22 mouse cellular contexts compared by ENCODE assay signal in genomic region chr7:69061242-69061641, GRCm38 (mm10).
DNase-seq lines count a peak whose midpoint lies in the region; ATAC-seq and TF ChIP-seq lines count a peak whose summit lies in the region.
"Had no signal": no experiment of that assay in that cellular context is flagged by ENCODE, and none has a peak within 500 bp of the region (broad histone marks: within the 10 kb centered on the region; RNA-seq: fewer than 3 reads in every experiment).

No protein-coding gene starts in this region.

- 0 out of 2 replicates have a peak, but pooled peaks have one; percentile 27 for ATAC-seq in hindbrain, embryonic 11.5 days (ENCODE audit: low FRiP score)
- peak; percentile 71; the same call in 1 of the 2 replicates for ATAC-seq in hindbrain, embryonic 13.5 days (ENCODE audit: low FRiP score)
- ATAC-seq in midbrain, embryonic 14.5 days (ENCODE audit: low FRiP score, low TSS enrichment) = no peak
- no peak for ATAC-seq in erythroblast, adult 5-6 weeks (replicated peaks; ENCODE audit: low FRiP score, poor library complexity, severe bottlenecking)
- ATAC-seq: activated CD4-positive, CD25-positive, alpha-beta regulatory T cell, adult 4 months; intestine, embryonic 16.5 days; lung, postnatal 0 days had no signal

- no peak overlapping the region for H3K9ac ChIP-seq in hindbrain, embryonic 11.5 days (ENCODE audit: low read depth, low read length)
- H3K9ac ChIP-seq in hindbrain, embryonic 13.5 days = no peak overlapping the region
- no peak overlapping the region for H3K9ac ChIP-seq in midbrain, embryonic 14.5 days (replicated peaks; ENCODE audit: low read length)
- H3K9ac ChIP-seq: embryonic facial prominence, embryonic 15.5 days; heart, embryonic 13.5 days; kidney, embryonic 15.5 days; limb, embryonic 15.5 days; neural tube, embryonic 13.5 days had no signal

- TF ChIP-seq POLR2A in brain, embryonic 14.5 days (IDR thresholded peaks at IDR 0.05; ENCODE audit: borderline replicate concordance, extremely low read depth, insufficient read depth, insufficient read length, poor library complexity, severe bottlenecking) = no peak

- 81% methylated on average over 4 of the region's 4 CpGs for WGBS in hindbrain, embryonic 11.5 days
- 84% methylated on average over 4 of the region's 4 CpGs for WGBS in hindbrain, embryonic 10.5 days
- 62% methylated on average over 4 of the region's 4 CpGs for WGBS in hindbrain, embryonic 13.5 days
- 59% methylated on average over 4 of the region's 4 CpGs for whole genome bisulfite sequencing in midbrain, embryonic 14.5 days

- no peak overlapping the region for H3K4me3 ChIP-seq in hindbrain, embryonic 11.5 days (ENCODE audit: low read depth, low read length)
- no peak overlapping the region for H3K4me3 ChIP-seq in hindbrain, embryonic 10.5 days
- H3K4me3 ChIP-seq in hindbrain, embryonic 13.5 days = no peak overlapping the region
- H3K4me3 ChIP-seq in midbrain, embryonic 14.5 days (replicated peaks; ENCODE audit: low read depth, low read length) = no peak overlapping the region
- H3K4me3 ChIP-seq: embryonic facial prominence, embryonic 15.5 days; heart, embryonic 13.5 days; kidney, embryonic 15.5 days; limb, embryonic 15.5 days; neural tube, embryonic 13.5 days had no signal

- no peak overlapping the region for H3K27ac ChIP-seq in hindbrain, embryonic 11.5 days (ENCODE audit: low read depth, low read length)
- H3K27ac ChIP-seq in hindbrain, embryonic 10.5 days = no peak overlapping the region
- peak overlapping the region; percentile 60 for H3K27ac ChIP-seq in hindbrain, embryonic 13.5 days
- no peak overlapping the region for H3K27ac ChIP-seq in midbrain, embryonic 14.5 days (replicated peaks; ENCODE audit: low read depth, low read length)
- H3K27ac ChIP-seq: embryonic facial prominence, embryonic 15.5 days; heart, embryonic 13.5 days; kidney, embryonic 15.5 days; limb, embryonic 15.5 days; neural tube, embryonic 13.5 days had no signal

- intact Hi-C loops in heart, postnatal 36 days (cut with DNase I) = no loop called here

- H3K27me3 ChIP-seq in hindbrain, embryonic 11.5 days (ENCODE audit: control insufficient read depth, insufficient read depth, low read length) = no peaks in the 10 kb centered on the region
- no peaks in the 10 kb centered on the region for H3K27me3 ChIP-seq in hindbrain, embryonic 10.5 days (ENCODE audit: insufficient read depth, poor library complexity, severe bottlenecking)
- H3K27me3 ChIP-seq in hindbrain, embryonic 13.5 days = no peaks in the 10 kb centered on the region
- H3K27me3 ChIP-seq in midbrain, embryonic 14.5 days (ENCODE audit: control insufficient read depth, insufficient read depth, low read length) = no peaks in the 10 kb centered on the region
- H3K27me3 ChIP-seq: embryonic facial prominence, embryonic 15.5 days; heart, embryonic 13.5 days; kidney, embryonic 15.5 days; limb, embryonic 15.5 days; neural tube, embryonic 13.5 days had no signal

- no peaks in the 10 kb centered on the region for H3K4me1 ChIP-seq in hindbrain, embryonic 11.5 days (replicated peaks; ENCODE audit: control insufficient read depth, insufficient read depth, low read length)
- 0 out of 2 replicates have a peak, but pooled peaks cover 8% of the 10 kb centered on the region for H3K4me1 ChIP-seq in hindbrain, embryonic 10.5 days (replicated peaks)
- H3K4me1 ChIP-seq in hindbrain, embryonic 13.5 days (replicated peaks) = peaks cover 20% of the 10 kb centered on the region
- H3K4me1 ChIP-seq in midbrain, embryonic 14.5 days (ENCODE audit: control insufficient read depth, insufficient read depth, low read length) = peaks cover 15% of the 10 kb centered on the region
- H3K4me1 ChIP-seq: embryonic facial prominence, embryonic 15.5 days; kidney, embryonic 15.5 days; limb, embryonic 15.5 days had no signal

- TF ChIP-seq CTCF in brain, embryonic 14.5 days (IDR thresholded peaks at IDR 0.05; ENCODE audit: borderline replicate concordance, extremely low read depth, insufficient read depth, insufficient read length) = no peak

- no peaks in the 10 kb centered on the region for H3K9me3 ChIP-seq in hindbrain, embryonic 11.5 days (ENCODE audit: control insufficient read depth, low read length)
- H3K9me3 ChIP-seq in hindbrain, embryonic 10.5 days = no peaks in the 10 kb centered on the region
- H3K9me3 ChIP-seq in hindbrain, embryonic 13.5 days = no peaks in the 10 kb centered on the region
- H3K9me3 ChIP-seq in midbrain, embryonic 14.5 days (ENCODE audit: control insufficient read depth, low read length) = no peaks in the 10 kb centered on the region
- H3K9me3 ChIP-seq: embryonic facial prominence, embryonic 15.5 days; heart, embryonic 13.5 days; kidney, embryonic 15.5 days; limb, embryonic 15.5 days; neural tube, embryonic 13.5 days had no signal

- no peak for DNase-seq in hindbrain, embryonic 11.5 days (ENCODE audit: low spot score)
- no peak for DNase-seq in hindbrain, embryonic 10.5 days (ENCODE audit: low spot score)
- DNase-seq in brain, embryonic 14.5 days (ENCODE audit: low read depth) = peak; percentile 74
- DNase-seq in midbrain, embryonic 14.5 days = peak; percentile 44
- DNase-seq in heart, postnatal 36 days = no peak
- no peak for DNase-seq in gastrocnemius, adult 18-20 months (ENCODE audit: low spot score)
- DNase-seq: adrenal gland, postnatal 14 days; cerebellum, adult 11-12 months; cerebellum, postnatal 14 days; heart, adult 11 months; thymus, adult 18-20 months had no signal

- H3K36me3 ChIP-seq in hindbrain, embryonic 11.5 days (ENCODE audit: control insufficient read depth, insufficient read depth, low read length) = no peaks in the 10 kb centered on the region
- H3K36me3 ChIP-seq in hindbrain, embryonic 10.5 days = no peaks in the 10 kb centered on the region
- H3K36me3 ChIP-seq in hindbrain, embryonic 13.5 days = no peaks in the 10 kb centered on the region
- H3K36me3 ChIP-seq in midbrain, embryonic 14.5 days (ENCODE audit: control insufficient read depth, insufficient read depth, low read length) = no peaks in the 10 kb centered on the region
- H3K36me3 ChIP-seq: embryonic facial prominence, embryonic 15.5 days; G1E; heart, embryonic 13.5 days; kidney, embryonic 15.5 days; limb, embryonic 15.5 days; neural tube, embryonic 13.5 days had no signal

- no peak overlapping the region for H3K4me2 ChIP-seq in hindbrain, embryonic 11.5 days (replicated peaks; ENCODE audit: low read depth, low read length)
- H3K4me2 ChIP-seq in hindbrain, embryonic 13.5 days = no peak overlapping the region
- H3K4me2 ChIP-seq in midbrain, embryonic 14.5 days (ENCODE audit: low read length) = no peak overlapping the region
- H3K4me2 ChIP-seq: embryonic facial prominence, embryonic 15.5 days; heart, embryonic 13.5 days; kidney, embryonic 15.5 days; limb, embryonic 15.5 days; neural tube, embryonic 13.5 days had no signal

Comparison
In these comparisons a context has a peak if more than half of its experiments do, and no peak if none do; other contexts are left out.
1. ATAC-seq: peak in hindbrain, embryonic 11.5 days (single experiment) and hindbrain, embryonic 13.5 days (single experiment); none in midbrain, embryonic 14.5 days (single experiment) and erythroblast, adult 5-6 weeks (single experiment).
2. DNase-seq: peak in brain, embryonic 14.5 days (single experiment) and midbrain, embryonic 14.5 days (single experiment); none in hindbrain, embryonic 11.5 days (single experiment), hindbrain, embryonic 10.5 days (single experiment), heart, postnatal 36 days (0 of 2) and gastrocnemius, adult 18-20 months (single experiment).